Mouse (Mus musculus) C2C12 (cell line): ENCODE measurements at regions not wholly inside any gene's neighbourhood (a gene's known extent, or its start where the extent isn't known, plus 50 kb on each side); places are given as distances from the start of the nearest gene placed in this dataset.

Experiments
- CTCF ChIP-seq: IDR thresholded peaks from one replicate; pipeline ENCODE4 v1.5.1; 2011; ENCODE audit not compliant: control insufficient read depth, insufficient read depth, insufficient read length
- MAX ChIP-seq: IDR thresholded peaks from one replicate; pipeline ENCODE4 v1.6.1; 2011; ENCODE audit warnings: mild to moderate bottlenecking, control low read depth
- MYOG ChIP-seq: IDR thresholded peaks from one replicate; pipeline ENCODE4 v1.6.1; 2011; ENCODE audit not compliant: control insufficient read depth, insufficient read length; ENCODE audit errors: extremely low read depth

DNA sequence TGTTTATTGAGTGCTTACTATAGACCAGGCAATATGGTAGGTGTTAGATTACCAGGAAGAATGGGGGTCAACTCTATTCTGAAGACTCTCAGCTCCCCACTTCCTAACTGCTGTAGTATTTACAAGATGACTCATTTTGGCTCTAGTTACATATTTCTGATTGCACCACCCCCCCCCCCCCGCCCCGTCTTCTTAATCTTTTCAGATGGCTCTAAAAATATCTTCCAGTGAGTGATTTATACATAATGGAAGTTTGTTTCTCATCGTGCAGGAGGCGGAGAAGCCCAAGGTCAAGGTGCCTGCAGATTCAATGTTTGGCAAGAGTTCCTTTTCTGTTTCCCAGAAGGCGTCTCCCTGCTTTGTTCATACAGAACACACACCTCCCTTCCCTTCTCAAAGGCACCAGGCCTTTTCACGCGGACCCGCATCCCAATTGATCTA is 243.4 kb upstream of the Adgrl2 start:
- TF ChIP-seq MAX (no peak), CTCF (no peak), MYOG (no peak)
